Mouse (Mus musculus) WW6 (cell line): Measurements from ENCODE around the gene Adnp.

Experiments used
- DNase-seq: peaks from one replicate; pipeline ENCODE4 v3.0.0-alpha.2; 2013; ENCODE audit warnings: low read depth, low spot score

Adnp gene

GRCm38 (mm10) chr2:168156361-168156760 lies 50.6 kb downstream of the Adnp start:
- DNase-seq, result no peak

- DNase-seq, result no peak
Measured at GRCm38 (mm10) chr2:168155666-168156065, 51.2 kb downstream of the Adnp start.

- DNase-seq, result peak; percentile 99
Measured at GRCm38 (mm10) chr2:168154090-168154881, 52.6 kb downstream of the Adnp start.

- DNase-seq, result no peak
Measured at GRCm38 (mm10) chr2:168149241-168149640, 57.7 kb downstream of the Adnp start.

DNA sequence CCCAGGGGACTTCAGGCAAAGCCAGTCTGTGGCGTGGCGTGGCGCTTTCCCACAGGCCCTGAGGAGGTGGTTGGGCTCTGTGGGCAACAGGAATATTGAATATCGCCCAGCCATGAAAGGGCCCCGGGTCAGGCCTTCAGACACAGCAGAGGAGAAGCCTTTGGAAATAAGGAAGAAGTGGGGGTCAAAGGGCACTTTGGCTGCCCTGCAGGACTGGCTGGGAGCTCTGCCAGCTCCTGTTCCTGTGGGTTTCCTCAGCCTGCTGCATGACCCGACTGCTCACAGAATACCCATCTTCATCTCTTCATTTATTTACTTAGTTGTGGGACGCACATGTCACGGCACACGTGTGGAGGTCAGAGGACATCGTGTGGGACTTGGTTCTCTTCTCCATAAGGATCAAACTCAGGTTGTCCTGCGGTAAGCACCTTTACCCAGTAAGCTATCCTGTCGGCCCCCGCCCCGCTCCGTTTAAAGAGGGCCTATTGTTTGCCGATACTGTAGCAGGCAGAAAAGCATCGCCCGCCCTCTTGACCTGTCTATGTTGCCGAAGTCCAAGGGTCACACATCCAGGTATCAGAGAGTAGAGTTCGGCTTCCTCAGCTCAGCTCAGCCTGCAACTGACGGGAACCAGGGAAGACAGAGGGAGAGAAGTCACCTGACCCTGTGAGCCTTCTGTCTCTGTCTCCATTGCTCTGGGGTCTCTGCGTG lies 59.0 kb downstream of the Adnp start:
- DNase-seq, result no peak

DNA sequence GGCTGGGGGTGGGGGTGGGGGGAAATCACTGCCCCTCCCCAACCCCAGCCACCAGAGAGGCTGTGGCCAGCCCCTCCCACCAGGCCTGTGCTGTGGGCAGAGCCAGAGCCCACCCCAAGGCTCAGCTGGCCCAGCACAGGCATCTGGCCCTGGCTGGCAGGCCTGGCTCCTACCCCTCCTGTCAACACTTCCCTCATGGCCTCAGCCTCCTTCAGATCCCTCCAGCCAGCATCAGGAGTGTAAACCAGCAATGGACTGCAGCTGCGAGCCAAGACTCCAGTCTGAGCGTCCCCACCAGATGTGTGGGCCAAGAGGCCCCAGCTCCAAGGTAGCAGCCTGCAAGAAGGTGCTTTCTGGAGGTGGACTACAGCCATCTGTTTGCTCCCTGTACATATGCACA lies 61.5 kb downstream of the Adnp start:
- DNase-seq, result no peak

DNA sequence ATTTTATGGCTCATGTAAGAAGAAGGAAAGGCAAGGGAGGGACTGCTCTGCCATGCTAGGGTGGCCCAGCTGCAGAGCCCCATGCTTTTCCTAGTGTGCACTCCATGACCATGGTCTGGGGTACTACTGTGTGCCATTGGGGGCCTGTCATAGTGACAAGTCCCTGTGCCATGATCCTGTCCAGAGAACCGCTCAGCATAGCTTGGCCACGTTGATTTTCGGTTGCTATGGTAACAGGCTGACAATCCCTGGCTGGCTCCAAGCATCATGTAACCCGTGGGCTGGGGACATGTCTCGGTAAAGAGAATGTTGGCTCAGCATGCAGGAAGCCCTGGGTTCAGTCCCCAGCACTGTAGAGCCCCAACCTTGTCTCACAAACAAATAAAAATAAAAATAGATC lies 63.1 kb downstream of the Adnp start:
- DNase-seq, result no peak

DNA sequence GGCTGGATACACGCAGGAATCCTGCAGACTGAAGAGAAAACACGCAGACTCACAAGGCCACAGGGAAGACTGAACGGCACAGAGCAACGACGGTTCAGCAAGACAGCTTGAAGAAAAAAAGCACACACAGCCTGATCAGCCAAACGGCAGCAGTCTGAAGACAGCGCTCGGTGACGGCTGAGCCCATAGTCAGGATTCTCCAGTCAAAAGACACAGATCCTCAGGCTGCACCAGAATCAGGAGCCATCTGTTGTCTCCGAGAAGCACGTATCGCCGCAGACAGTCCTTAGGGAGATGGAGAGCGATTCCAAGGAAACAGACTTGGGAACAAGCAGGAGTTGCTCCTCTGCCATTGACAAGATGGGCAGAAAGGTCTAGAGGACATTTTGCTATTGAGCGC lies 69.8 kb downstream of the Adnp start:
- no peak for DNase-seq
